Mouse (Mus musculus) spleen, postnatal 14 days (tissue): ENCODE measurements around the gene Cdkn2d.
"Not testable (repeated sequence)": the region's sequence is repeated elsewhere in the genome, so short reads cannot be mapped to it uniquely, and the experiment has no call there.

Source experiments
- DNase-seq, 2 experiments: peaks; one replicate each; pipeline ENCODE4 v3.0.0; 2021 to 2022; ENCODE audit warnings: low spot score in 2 of 2

Gene Cdkn2d

DNA sequence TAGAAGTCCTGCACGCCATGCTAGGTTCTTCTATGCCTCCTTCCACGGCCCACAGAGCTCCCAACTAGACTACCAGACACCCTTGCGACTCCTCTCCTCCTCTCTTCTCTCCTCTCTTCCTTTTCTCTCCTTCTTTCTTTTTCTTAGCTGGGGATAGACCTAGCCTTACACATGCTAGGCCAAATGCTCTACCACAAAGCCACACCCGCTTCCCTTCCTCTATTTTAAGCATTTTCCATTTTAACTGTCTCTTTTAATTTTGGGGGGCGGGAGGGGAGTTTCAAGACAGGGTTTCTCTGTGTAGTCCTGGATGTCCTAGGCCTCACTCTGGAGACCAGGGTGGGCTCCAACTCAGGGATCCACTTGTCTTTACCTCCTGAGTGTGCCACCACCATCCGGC is 27.6 kb upstream of the Cdkn2d start:
- no peak for DNase-seq

DNA sequence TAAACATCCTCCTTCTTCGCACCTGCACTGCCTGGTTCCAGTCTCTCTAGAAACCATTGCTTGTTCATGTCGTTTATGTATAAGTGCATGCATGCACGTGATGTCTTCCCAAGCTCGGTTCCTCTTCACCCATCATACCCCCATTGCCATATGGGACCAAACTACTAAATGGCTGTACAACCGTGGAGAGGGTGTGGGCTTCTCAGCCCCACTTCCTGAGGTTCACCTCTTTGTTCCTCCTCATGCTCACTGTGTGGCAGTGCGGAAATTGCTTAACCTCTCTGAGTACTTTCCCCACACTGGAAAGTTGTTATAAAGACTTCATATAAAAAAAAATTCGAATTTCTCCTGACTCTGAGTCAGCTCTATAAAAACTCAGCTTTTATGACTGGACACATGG is 25.5 kb upstream of the Cdkn2d start:
- no peak for DNase-seq

DNA sequence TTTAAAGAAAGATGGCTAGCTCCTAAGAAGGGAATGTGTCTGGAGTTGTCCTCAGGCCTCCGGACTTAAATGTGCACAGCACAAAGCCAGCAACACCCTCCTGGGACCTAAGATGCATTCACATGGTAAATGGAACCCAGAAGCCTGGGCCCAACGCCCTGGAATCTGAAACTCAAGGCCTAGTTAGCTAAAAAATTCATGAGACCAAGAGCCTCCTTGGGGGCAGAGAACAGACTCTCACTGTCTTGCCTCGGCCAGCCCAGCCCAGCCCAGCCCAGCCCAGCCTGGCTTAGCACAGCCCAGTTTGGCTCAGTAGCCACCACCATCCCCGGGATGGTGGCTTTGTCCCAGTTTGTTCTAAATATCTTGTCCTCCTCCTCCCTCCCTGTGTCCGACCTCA is 24.2 kb upstream of the Cdkn2d start:
- DNase-seq, result no peak

DNA sequence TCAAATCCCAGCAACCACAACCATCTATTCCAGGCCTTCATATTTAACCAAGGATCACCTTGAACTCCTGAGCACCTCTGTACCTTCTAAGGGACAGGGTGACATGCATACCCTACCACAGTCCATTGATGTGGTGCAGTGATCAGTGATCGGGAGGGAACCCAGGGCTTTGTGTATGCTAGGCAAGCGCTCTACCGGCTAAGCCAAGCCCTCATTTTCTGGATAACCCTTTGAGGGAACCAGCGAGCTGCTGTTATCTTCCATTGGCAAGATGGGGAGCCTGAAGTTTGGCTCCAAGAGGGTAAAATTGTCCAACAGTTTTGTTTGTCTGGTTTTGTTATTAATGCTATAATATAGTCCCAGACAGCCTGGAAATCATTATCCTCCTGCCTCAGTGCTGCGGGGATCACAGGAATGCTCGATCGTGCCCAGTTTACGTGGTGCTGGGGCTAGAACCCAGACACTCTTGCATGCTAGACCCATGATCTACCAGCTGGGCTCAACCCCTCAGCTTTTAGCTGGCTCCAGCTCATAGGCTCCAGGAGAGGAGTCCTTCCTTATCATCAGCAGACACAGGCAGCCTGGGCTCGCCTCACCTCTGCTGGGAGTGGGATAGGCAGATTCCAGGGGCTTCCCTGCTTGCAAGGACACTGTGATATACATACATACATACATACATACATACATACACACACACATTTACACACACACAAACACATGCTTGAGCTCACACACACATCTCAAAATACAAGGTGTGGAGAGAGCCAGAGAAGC is 23.3 kb upstream of the Cdkn2d start:
- DNase-seq, result no peak

DNA sequence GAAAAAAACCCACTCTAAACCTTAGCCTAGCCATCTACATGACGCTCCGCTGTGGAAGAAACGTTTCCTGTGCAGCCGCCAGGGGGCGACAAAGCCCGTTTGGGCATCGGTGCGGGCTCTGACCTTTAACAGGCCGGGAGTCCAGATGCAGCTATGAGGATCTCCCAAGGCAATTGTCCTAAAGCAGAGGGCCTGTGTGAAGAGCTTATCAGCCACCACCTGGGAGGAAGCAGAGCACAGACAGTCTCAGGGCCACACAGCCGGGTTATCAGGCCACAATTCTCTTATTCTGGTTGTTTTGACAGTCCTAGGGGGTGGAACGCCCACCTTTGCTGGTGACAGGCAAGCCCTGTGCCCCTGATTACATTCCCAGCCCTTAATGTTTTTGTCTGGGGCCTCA is 22.2 kb upstream of the Cdkn2d start:
- DNase-seq, result peak; percentile 85 to 94

DNA sequence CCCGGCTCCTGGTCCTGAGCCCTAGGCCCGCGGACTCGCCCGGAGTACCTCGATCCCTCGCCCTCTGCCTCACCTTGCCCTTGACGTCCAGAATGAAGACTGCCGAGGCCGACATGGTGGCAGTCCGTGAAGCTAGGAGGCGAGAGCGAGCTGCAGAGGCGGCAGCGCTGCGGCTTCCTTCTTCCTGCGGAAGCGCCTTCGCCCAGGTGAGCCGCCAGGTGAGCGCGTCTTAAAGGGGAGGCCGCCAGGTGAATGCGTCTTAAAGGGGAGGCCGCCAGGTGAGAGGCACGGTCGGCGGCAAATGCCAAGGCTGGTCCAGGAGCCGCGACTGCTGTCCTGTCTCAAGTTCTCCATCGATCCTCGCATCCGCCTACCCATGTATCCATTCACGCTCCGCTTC is 20.9 kb upstream of the Cdkn2d start, which contains the start of gene Ap1m2:
Gene Ap1m2 (minus strand): TSS at position 204 of the 400 bp plus-strand sequence.
- DNase-seq, result no peak

DNA sequence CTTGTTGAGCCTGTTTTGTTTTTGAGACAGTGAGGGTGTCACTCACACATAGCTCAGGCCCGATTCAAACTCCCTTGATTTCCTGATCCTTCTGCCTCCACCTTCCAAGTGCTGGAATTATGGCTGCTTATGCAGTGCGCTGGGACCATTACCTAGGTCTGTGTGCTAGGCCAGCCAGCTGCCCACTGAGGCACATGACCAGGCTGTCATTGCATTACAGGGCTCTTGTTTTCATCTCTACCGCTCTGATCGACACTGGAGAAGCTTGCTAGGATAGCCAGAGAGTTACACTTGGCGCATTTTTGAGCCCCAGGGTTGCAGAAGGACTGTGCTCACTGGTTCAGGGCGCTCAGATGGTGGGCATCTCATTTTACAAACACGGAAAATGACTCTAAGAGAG is 20.5 kb upstream of the Cdkn2d start:
- DNase-seq, result no peak

DNA sequence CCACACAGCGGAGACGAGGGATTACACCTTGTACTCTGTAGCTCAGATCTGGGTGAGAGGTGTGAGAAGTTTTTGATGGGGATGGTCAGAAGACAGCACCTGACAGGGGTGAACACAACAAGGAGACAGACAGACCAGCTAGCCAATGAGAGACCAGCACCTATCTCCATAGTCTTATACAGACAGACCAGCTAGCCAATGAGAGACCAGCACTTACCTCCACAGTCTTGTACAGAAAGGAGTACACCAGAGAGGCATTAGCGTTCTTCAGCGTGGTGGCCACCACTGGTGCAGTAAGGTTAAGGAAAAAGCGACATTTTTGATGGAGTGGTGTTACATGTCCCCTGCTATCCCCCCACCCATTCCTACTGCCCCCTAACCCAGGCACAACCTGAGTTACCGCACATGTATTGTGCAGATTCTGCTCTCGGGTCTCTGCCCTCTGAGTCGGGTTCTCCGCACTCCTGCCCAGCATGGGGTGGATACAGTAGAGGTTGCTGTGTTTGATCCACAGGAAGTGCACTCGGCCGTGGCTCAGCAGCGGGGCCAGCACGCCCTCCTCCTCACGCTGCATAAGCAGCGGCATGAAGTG is 18.0 kb upstream of the Cdkn2d start:
- DNase-seq, result no peak

DNA sequence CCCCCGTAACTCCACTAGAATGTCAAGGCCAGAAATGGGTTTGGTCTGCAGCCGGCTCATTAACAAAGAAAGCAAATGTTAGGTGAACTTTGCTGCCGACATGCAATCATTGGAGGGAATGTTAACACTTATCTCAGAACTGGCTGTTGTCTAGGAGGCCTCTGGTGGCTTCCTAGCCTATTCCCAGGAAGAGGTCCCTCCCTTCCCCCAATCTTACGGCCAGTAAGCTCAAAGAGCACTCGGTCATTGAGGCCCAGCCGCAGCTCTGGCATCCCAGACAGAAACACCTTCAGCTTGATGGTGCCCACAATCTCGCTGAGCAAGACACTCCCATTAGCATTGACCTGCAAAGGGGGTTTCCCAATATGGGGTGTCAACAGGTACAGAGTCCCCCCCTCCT is 13.9 kb upstream of the Cdkn2d start:
- DNase-seq, result no peak

DNA sequence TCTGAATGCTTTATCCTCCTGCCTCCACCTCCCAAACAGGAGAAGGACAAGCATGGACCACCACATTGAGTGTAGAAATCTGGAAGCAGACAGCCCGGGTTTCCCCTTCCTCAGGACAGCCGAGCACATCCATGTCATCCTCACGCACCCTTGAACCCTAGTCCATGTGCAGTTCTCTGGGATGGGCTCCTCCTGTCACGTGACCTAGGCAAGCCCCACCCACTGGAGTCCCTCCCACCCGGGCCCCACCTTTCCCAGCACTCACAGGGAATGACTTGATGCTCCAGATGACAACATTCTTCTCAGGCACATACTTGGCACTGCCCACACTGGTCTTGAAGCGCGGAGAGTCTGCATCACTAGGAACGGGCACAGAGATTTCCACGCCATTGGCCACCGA is 7.8 kb upstream of the Cdkn2d start:
- no peak for DNase-seq

DNA sequence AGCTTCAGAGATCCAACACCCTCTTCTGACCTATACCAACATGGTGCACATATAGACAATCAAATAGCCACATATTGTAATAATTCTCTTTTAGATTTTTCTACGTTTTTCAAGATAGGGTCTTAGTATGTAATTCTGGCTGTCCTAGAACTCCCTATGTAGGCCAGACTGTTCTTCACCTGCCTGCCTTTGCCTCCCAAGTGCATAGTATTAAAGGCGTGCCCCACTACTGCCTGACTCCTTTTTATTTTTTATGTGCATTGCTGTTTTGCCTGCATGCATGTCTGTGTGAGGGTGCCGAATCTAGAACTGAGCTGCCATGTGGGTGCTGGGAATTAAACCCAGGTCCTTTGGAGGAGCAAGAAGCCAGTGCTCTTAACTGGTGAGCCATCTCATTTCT is 1.1 kb upstream of the Cdkn2d start:
- no peak for DNase-seq

DNA sequence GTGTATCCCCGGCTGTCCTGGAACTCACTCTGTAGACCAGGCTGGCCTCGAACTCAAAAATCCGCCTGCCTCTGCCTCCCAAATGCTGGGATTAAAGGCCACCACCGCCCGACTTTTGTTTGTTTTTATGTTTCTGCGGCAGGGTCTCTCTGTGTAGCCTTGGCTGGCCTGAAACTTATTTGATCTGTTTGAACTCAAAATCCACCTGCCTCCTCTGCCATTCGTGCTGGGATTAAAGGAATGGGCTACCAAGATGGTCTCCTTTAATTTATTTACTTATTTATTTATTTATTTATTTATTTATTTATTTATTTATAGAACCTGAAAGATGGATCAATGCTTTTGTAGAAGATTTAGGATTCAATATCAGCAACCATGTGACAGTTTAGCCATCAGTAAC is 661 bp upstream of the Cdkn2d start:
- DNase-seq, result not testable (repeated sequence)

DNA sequence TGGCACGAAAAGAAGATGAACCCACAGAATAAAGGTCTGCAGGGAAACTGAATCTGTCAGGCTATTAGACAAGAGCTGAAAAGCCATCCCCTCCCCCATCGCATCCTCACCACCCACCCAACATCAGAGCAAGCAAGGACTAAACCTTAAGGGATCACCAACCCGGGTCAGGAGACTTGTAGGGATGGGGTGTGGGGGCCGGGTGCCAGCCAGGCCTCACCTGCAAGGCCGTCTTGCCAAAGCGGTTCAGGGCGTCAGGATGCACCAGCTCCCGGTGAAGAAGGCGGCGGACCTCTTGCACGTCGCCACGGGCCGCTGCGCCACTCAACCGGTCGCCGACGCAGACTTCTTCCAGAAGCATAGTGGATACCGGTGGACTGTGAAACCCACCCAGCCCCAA is 618 bp downstream of the Cdkn2d start:
- DNase-seq, result no peak

DNA sequence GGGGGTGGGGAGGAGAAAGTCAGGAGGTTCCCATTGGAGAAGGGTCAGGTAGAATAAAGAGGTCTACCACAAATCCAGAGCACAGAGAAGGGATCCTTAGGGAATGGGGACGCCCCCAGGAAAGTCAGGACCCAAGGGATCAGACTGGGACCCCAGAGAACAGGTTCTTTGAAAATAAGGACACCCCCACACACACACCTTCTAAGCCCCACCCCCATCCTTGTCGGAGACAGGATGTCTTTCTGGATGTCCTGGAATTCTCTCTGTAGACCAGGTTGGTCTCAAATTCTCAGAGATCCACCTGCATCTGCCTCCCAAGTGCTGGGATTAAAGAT is 1.9 kb downstream of the Cdkn2d start:
- no peak for DNase-seq

DNA sequence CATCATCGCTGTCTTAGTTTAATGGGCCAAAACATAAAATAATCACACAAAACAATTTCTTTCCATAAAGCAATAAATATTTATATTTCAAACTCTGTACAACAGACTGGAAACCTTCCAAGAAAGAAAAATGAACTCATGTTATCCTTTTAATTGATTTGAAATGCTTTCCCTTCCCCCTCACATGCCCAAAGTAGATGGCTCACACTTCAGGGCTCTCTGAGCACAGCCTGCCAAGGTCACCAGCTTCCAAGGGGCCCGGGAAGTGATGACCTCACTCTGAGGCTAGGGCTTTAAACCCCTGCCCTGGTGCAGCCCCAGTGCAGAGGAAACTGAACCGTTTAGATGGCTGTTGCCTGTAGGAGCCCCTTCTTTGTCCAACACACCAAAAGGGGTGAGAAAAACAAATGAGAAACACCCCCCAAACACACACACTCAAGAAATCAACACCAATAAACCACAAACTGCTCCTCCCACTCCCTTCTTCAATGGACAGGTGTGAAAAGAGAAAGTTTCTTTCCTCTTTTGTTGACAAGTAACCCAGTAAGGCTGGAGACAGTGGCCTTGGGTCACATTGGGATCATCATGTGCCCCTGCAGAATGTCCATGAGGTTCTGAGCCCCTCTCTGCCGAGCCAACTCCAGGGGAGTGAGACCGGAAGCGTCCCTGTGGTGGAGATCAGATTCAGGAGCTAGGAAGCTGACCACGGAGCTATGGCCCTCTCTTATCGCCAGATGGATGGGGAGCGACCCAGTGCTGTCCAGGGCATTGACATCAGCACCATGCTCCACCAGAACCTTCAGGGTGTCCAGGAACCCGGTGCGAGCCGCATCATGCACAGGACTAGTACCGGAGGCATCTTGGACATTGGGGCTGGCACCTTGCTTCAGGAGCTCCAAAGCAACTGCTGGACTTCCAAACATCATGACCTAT is 2.5 kb downstream of the Cdkn2d start:
- no peak for DNase-seq

DNA sequence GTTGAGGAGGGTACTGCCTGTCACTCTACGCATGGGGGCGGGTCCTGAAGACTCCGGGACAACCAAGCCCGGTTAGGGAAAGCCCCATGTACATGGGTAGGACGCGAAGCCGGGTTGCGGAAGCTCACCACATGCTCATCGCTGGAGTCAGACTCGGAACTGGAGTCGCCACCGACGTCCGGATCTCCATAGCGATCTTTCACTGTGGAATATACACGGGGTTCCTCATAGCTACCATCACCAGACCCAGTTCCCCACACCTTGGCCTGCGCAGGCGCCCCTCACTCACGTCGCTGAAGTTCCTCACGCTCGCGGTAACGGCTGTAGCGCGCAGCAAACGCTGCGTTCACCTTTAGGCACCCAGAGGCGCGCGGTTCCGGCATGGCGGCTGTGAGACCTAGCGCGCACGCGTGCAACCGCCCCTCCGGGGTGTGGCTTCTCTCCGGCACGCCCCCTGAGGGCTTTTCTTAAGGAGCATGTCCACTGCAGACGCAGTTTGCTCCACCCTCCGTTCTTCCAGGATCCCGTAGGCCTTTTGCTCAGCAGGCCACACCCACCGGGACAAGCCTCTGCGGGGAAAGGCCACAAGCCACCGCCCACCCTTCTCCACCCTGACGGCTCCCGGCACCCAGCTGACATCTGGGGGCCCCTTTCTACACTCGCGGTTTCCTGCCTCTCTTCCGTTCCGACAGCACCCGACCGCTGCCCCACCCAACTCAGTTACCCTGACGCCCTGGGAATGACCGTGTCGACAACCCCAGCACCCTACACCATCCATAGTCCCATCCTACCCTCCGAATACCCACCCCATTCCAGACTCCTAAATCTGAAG is 3.4 kb downstream of the Cdkn2d start, which contains the start of gene Kri1:
Gene Kri1 (minus strand): TSS at position 399 of the 832 bp plus-strand sequence.
- DNase-seq, result peak; percentile 95 to 97

DNA sequence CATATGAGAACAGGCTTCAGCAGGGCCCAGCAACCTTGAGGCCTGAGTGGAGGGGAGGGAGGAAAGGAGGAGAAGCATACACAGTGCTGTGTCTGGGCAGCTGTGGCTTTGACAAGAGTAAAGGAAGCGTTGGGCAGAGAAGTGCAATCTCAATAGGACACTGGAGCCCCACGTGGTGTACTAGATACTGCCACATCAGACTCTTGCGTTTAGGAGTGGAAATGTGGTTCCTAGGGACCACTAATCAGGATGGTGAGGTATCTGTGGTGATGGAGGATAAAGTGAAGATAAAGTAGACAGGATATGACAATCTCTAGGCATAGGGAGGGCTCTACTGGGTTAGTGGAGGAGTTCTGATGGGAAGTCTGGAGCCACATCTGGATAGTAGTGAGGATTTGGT is 4.5 kb downstream of the Cdkn2d start:
- no peak for DNase-seq

DNA sequence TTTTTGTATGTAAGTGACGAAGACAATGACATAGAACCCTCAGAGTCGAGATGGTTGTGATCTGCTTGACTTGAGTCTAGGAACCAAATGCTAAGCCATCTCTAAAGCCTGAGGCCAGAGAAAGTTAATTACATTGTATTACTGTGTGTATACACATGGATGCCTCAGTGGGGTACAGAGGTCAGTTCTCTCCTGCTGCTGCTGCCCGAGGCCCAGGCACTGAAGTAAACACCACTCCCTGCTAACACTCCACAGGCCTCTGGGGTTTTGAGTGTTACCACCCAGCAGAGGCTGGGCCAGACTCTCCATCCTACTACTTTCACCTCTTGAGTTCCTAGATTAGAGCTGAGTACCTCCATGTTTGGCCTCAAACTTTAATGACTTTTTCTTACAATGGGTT is 7.2 kb downstream of the Cdkn2d start:
- no peak for DNase-seq

DNA sequence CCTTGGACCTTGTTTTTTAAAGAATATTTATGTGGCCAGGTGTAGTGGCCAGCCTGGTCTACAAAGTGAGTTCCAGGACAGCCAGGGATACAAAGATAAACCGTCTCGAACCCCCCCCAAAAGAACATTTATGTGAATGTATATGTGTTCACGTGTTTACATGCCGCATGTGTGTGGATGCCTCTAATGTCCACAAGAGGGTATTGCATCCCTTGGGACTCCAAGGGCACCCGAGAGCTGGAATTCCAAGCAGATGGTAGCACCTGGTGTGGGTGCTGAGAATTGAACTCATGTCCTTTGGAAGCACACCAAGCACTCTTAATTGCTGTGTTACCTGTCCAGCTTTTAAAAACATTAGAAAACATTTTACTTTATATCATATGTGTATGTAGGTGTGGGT is 7.6 kb downstream of the Cdkn2d start:
- no peak for DNase-seq

DNA sequence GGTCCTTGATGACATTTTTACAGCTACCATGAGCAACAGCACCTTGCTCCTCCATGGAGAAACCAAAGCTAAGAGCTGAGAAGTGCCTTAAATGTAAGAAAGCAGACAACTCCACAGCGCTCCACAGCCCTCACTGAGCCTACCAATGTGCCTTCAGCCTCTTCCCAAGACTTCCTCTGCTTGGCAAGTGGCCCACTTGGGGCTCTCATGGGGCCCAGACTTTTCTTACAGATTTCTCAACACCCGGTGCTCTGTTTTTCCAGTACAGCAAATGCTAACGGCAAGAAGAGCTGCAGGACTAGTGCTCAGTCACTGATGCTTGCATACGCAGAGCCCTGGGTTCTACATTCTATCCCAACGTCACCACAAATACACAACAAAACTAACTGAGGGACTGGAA is 13.4 kb downstream of the Cdkn2d start:
- no peak for DNase-seq

DNA sequence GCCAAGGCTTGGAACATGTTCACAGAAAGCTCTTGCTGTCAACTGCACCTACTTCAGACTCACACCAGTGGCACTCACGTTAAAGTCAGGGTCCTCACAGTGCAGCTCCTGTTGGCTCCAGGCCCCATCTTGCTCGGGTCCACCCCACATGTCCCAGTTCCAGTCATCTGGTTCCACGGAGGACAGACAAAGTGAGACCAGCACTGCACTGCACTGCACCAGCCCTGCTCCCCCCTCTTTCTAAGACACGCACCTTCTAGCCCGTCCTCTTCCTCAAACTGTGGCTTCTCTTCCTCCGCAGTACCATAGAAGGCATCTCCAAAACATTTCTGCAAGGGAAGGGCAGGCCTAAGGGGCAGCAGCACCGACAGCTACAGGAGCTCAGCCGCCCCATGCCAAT is 14.9 kb downstream of the Cdkn2d start:
- no peak for DNase-seq

DNA sequence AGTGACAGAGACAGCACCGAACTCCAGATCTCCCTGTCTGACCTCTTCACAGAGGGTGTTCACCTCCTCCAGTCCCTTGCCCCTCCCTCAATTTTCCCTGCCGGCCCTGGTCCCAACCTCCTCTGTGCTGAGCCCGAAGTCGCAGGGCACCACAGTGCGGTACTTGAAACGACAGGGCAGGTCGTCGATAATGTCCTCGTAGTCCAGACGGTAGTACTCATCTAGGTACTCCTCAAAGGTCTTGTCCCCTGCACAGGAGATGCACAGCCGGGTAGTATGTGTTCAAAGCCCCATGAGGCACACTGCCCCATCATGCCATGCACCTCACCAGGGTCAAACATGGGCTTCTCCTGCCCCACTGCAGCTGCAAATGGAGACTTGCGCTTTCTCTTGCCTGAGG is 15.5 kb downstream of the Cdkn2d start:
- no peak for DNase-seq
